Mouse (Mus musculus) left cerebral cortex, postnatal 14 days (tissue): ENCODE measurements around the gene Trim65. TPM values are rescaled to one million over a fixed set of nuclear protein-coding genes. Genes with fewer than 3 reads are reported as not detected.
A peak's percentile ranks its signal among the peaks of the same experiment; 100 is the strongest.
"Not testable (repeated sequence)": the region's sequence is repeated elsewhere in the genome, so short reads cannot be mapped to it uniquely, and the experiment has no call there.

ENCODE experiments used
- DNase-seq, 2 experiments: peaks; one replicate each; pipeline ENCODE4 v3.0.0; 2021 to 2022; ENCODE audit warnings: low spot score in 2 of 2, mixed read lengths in 1 of 2
- intact Hi-C: fragments of 180-260 bp; cut with DNase I; formaldehyde crosslinking; loops from one replicate; pipeline ENCODE4 v1.15.1; 2025
- total RNA-seq, 2 experiments: library from RNA; stranded (reverse); gene quantifications; 2 replicates each; pipeline ENCODE4 v1.2.3; 2021

The Trim65 gene
- total RNA-seq, 2 experiments from 2014 or later: 5.4 to 7.0 TPM

- no peak for DNase-seq
- intact Hi-C loops: no loop called here
Observed at GRCm38 (mm10) chr11:116143468-116143867, 12.5 kb upstream of the Trim65 start.

GRCm38 (mm10) chr11:116142211-116142991 is 11.5 kb upstream of the Trim65 start:
- DNase-seq: no peak
- intact Hi-C loops: no loop called here

GRCm38 (mm10) chr11:116138468-116139138 is 7.7 kb upstream of the Trim65 start, which contains the start of gene Mrpl38:
TSS of gene Mrpl38 (minus strand) at chr11:116138868.
- intact Hi-C loops: no loop called here
- peak; percentile 81 to 90 for DNase-seq

- DNase-seq: no peak
- intact Hi-C loops: no loop called here
Observed at GRCm38 (mm10) chr11:116138096-116138467, 7.2 kb upstream of the Trim65 start.

- no peak for DNase-seq
- intact Hi-C loops: loop anchor here (5.0 kb wide), 1 partner anchor 112 kb away; no protein-coding TSS in a partner anchor
Observed at GRCm38 (mm10) chr11:116134171-116134570, 3.2 kb upstream of the Trim65 start.

GRCm38 (mm10) chr11:116133497-116133896 is 2.6 kb upstream of the Trim65 start:
- no peak for DNase-seq
- intact Hi-C loops: loop anchor here (5.0 kb wide), 1 partner anchor 111 kb away; no protein-coding TSS in a partner anchor

- intact Hi-C loops: loop anchor here (5.0 kb wide), 1 partner anchor 110 kb away; no protein-coding TSS in a partner anchor
- no peak for DNase-seq
Observed at GRCm38 (mm10) chr11:116132366-116133333, 1.7 kb upstream of the Trim65 start.

- intact Hi-C loops: loop anchor here (5.0 kb wide), 1 partner anchor 109 kb away; no protein-coding TSS in a partner anchor
Observed at GRCm38 (mm10) chr11:116131349-116132170, 632 bp upstream of the Trim65 start.

GRCm38 (mm10) chr11:116129993-116130487 is 888 bp downstream of the Trim65 start:
- DNase-seq: no peak
- intact Hi-C loops: loop anchor here (1.0 to 5.0 kb wide), 2 partner anchors 43 to 108 kb away; no protein-coding TSS in a partner anchor

More at GRCm38 (mm10) chr11:116131349-116132170, 632 bp upstream of the Trim65 start:
- no peak for DNase-seq

- intact Hi-C loops: no loop called here
- no peak for DNase-seq
Observed at GRCm38 (mm10) chr11:116129091-116129790, 1.7 kb downstream of the Trim65 start.

- intact Hi-C loops: no loop called here
- no peak for DNase-seq
Observed at GRCm38 (mm10) chr11:116127986-116128385, 2.9 kb downstream of the Trim65 start.

- intact Hi-C loops: no loop called here
- DNase-seq: no peak
Observed at GRCm38 (mm10) chr11:116127156-116127980, 3.6 kb downstream of the Trim65 start, which contains the start of gene Trim47. TSS of gene Trim47 (minus strand) at chr11:116127210.

GRCm38 (mm10) chr11:116126261-116126660 is 4.7 kb downstream of the Trim65 start:
- no peak for DNase-seq
- intact Hi-C loops: no loop called here

GRCm38 (mm10) chr11:116121731-116122245 is 9.1 kb downstream of the Trim65 start:
- DNase-seq, intact Hi-C loops: not testable (repeated sequence)

- DNase-seq: no peak
- intact Hi-C loops: no loop called here
Observed at GRCm38 (mm10) chr11:116117819-116118218, 13.1 kb downstream of the Trim65 start.

GRCm38 (mm10) chr11:116117241-116117640 is 13.7 kb downstream of the Trim65 start:
- DNase-seq: no peak
- intact Hi-C loops: no loop called here
